Mouse (Mus musculus): Measurements from ENCODE around the gene Pom121.

Pom121 gene

DNA sequence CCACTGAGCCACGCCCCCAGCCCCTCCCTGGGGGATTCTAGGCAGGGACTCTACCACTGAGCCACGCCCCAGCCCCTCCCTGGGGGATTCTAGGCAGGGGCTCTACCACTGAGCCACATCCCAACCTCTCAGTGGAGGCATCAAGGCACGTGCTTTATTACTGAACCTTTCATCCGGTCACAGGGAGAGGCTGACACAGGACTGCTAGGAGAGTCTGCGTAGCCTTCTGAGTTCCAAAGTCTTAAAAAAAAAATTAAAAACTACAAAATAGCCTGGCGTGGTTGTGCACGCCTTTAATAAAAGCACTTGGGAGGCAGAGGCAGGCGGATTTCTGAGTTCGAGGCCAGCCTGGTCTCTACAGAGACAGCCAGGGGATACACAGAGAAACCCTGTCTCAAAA lies 25.1 kb downstream of the Pom121 start:
- DNase-seq (ENCODE audit: low read depth, low spot score) = peak; percentile 38

DNA sequence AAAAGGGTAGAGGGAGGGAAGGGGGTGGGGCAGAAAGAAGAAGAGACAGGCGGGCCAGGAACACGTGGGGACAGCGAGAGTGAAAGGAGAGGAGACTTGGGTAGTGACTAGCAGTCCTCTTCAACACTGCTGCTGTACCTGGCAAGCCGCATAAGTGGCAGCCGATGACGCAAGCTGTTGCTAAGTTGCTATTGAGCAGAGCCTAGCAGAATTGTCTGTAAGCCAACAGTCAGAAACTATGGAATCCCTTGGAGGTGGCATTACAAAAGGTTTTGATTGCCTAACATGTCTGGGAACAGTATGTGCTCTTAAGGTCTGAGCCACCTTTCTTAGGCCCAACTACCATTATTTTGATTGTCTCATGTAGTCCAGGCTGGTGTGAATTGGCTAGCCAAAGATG lies 26.0 kb downstream of the Pom121 start:
- DNase-seq (ENCODE audit: low read depth, low spot score) = no peak

DNA sequence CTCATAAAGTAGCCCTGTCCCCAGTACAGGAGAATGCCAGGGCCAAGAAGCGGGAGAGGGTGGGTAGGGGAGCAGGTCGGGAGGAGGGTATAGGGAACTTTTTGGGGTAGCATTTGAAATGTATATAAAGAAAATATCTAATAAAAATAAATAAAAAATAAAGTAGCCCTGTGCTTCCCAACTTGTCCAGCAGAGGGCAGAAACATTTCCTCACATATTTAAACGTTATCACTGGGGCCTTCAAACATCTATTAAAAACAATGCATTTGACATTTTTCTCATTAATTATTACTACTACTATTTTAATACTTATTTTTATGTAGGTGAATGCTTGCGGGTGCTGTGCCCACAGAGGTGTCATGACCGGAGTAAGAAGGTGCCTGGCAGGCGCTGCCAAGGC lies 26.5 kb downstream of the Pom121 start:
- peak; percentile 65 for DNase-seq (ENCODE audit: low read depth, low spot score)

DNA sequence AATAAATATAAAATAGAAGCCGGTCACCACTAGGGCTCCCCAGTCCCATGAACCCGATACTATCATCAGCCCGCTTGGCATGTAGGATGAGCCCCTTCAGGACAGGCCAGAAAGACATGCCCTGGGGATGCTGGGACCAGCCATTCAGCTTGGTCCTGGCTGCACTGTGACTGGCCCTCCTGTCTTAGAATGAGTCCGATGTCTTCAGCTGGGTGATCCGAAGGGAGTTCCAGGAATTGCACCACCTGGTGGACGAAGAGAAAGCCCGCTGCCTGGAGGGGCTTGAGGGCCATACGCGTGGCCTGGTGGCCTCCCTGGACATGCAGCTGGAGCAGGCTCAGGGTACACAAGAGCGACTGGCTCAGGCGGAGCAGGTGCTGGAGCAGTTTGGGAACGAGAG lies 30.8 kb downstream of the Pom121 start:
- DNase-seq (ENCODE audit: low read depth, low spot score) = peak; percentile 31

DNA sequence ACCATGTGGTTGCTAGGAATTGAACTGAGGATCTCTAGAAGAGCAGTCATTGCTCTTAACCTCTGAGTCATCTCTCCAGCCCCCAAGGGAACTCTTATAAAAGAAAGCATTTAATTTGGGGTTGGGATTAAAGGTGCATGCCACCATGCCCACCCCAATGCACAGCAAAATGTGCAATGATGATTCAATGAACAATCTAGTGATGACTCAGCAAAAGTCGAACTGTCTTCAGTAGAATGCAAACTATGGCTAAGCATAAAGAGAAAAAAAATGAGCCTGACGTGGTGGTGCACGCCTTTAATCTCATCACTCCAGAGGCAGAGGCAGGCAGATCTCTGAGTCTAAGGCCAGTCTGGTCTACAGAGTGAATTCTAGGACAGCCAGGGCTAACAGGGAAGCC lies 31.8 kb downstream of the Pom121 start:
- DNase-seq (ENCODE audit: low read depth, low spot score) = peak; percentile 28

DNA sequence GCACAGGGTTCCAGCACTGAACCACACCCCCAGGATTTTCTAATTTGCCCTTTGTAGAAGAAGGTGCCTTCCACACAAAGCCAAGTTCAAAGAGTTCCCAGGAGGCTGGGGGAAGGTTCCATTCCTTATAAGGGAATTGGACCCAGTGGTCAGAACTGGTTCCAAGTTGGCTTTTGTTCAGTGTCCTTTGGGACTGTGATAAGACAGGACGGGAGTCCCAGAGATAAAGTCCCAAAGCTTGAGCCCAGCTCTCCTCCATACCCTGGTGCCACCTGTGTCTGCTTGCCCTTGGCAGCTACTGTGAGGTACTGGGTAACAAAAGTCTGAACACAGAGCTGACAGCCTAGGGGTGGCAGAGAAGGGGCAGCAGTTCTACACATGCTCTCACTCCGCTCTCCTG lies 34.6 kb downstream of the Pom121 start:
- DNase-seq (ENCODE audit: low read depth, low spot score) = no peak

DNA sequence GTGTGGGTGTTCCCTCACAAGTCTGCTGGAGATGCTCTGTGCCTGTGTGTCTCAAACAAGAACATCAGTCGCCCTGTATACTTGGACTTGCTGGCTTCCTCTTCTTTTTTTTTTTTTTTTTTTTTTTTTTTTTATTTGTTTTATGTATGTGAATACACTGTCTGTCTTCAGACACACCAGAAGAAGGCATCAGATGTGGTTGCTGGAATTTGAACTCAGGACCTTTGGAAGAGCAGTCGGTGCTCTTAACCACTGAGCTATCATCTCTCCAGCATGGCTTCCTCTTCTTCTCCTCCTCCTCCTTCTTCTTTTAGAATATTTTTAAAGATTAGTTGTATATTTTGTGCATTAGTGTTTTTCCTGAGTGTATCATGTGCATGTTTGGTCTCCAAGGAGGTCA lies 36.8 kb downstream of the Pom121 start:
- DNase-seq (ENCODE audit: low read depth, low spot score) = peak; percentile 39

DNA sequence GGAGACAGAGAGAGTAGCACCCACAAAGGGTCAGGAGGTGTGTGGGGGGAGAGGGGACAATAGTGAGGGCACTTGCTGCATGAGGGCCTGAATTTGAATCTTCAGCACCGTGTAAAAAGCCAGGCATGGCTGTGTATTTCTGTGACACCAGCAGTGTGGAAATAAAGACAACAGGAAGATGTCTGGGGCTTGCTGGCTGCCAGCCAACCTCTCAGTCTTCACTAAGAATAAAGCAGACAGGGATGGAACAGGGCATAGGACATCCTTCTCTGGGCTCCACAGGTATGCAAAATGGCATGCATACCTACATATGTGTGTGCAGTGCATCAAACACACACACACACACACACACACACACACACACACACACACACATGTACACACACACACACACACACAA lies 38.3 kb downstream of the Pom121 start:
- DNase-seq (ENCODE audit: low read depth, low spot score) = no peak

DNA sequence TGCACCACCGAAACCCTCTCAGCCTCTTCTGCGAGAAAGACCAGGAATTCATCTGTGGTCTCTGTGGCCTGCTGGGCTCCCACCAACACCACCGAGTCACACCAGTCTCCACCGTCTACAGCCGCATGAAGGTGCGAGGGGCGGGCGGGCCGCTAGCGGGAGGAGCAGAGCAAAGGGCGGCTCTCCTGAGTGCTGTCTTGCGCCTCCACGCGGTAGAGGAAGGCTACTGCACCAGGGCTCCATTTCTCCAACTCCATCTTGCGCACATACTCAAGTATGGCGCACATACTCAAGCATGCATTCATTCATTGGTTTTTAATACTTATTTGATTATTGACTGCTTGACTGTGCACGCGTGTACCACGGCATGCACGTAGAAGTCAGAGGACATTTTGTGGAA lies 40.8 kb downstream of the Pom121 start:
- no peak for DNase-seq (ENCODE audit: low read depth, low spot score)

DNA sequence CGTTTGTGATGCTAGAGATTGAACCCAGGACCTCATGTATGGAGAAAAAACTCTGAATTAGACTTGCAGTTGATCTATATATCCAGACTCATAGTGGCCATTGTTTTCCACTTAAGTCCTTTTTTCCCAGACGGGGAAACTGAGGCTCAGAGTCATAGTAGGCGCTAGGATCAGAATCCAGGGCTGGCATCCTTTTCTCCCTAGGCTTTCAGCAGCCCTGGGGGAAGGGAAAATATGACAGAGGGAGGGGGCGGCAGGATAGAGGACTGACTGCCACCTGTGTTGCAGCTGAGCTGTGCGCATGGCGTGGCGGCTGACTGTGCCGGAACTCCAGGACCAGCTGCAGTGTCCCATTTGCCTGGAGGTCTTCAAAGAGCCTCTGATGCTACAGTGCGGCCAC lies 41.4 kb downstream of the Pom121 start, which contains the start of gene Trim50:
Gene Trim50, plus strand, starts transcription at position 301 of the 400 bp plus-strand sequence.
- DNase-seq (ENCODE audit: low read depth, low spot score) = no peak

DNA sequence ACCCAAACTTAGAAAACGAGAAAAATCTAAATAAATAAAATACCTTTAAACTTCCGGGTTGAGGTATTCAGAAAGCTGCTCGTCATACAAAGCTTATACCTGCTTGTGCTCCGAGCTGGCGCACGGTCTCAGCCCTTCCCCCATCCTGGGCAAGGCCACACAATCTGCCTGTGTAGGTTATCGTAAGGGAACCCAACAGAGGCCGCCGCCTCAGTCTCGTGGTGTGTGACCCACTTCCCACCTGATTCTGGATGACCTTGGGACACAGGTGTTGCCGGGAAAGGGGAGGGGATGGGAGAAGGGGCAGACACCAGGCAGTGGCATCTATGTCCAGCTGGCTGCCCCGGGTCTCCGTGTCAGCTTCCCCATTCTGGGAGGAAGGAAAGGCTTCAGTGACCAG lies 42.7 kb downstream of the Pom121 start:
- DNase-seq (ENCODE audit: low read depth, low spot score) = no peak

DNA sequence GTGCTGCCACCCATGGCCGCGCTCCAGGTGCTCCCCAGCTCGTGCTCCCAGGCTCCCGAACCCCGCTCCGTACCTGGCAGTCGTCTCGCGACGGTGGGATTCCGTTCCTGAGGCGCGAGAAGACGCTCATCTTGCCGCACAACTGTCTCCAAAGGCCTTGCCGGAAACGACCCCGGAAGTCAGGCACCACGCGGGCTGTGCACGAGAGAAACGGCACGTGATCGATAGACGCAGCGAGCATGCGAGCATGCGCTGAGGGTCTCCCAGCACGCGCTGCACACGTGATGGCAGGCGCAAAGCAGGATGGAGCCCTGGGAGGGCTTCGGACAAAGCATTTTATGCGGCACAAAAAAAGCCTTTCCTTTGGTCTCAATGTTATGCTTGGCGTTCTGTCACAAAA lies 44.5 kb downstream of the Pom121 start, which contains the start of gene Fkbp6:
Gene Fkbp6, minus strand, starts transcription at position 183 of the 400 bp plus-strand sequence.
- DNase-seq (ENCODE audit: low read depth, low spot score) = no peak

DNA sequence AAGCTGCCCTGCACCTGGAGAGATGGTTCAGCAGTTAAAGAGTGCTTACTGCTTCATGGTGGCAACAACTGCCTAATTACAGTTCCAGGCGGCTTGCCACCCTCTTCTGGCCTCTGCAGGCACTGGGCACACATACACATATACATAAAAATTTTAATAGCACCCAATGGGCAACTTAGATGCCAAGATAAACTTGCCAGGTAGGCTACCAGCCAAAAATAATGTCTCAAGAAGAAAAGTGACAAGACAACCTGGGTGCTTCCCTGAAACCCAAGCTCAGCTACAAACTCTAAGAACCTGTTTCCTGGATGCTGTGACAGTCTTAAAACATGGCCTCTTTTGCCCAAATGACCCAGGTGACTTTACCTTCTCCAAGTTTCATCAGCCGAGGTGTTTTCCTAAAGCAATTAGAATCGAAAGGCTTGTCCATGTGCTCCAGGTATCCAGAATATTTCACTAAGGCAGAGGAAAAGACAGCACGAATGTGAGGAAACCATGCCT lies 46.8 kb downstream of the Pom121 start:
- DNase-seq (ENCODE audit: low read depth, low spot score) = no peak

DNA sequence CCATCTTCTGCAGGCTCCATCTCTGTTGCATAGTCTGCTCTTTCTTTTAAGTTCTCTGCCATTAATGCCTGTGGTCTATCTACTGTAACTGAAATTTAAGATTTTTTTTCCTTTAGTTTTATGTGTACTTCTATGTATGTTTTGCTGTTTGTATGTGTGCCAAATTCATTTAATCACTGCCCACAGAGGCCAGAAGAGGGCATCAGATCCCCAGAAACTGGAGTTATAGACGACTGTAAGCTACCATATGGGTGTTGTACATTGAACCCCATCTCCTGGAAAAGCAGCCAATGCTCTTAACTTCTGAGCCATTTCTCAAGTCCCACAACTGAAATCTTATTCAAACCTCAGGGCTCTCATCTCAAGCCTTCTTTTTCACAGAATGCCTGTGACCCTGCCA lies 47.9 kb downstream of the Pom121 start:
- DNase-seq (ENCODE audit: low read depth, low spot score) = peak; percentile 34

DNA sequence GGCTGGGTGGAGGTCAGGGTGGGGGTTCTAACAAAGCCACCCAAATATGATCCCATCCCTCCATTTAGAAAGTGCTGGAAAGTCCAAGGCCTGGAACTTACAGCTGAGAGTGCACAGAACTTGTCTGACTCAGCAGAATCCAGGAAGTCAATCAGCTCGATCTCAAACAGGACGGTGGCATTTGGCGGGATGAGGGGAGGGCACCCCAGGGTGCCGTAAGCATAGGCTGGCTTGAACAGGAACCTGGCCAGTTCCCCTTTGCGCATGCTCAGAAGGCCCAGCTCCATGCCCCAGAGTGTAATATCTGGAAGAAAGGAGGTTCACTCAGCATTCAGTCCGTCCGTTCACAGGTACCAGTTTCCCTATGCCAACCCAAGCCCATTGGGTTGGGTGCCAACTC lies 48.4 kb downstream of the Pom121 start:
- no peak for DNase-seq (ENCODE audit: low read depth, low spot score)

DNA sequence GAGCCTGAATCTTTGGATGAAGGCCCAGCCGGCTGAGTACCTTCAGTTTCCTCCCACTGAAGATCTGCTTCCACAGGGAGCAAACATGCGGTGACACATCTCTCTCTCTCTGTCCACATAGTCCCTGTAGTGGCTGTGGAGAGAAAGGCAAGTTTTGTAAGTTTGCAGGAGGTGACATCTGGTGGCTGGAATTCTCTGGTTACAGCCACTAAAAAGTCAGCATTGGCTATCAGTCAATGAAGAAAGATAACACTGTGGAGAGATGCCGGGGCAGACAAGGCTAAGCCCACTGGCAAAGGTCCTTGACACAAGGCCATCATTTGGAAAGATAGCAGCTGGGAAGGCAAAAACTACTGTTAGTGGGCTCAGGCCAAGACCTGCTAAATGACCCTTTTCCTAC lies 56.8 kb downstream of the Pom121 start:
- DNase-seq (ENCODE audit: low read depth, low spot score) = peak; percentile 16

DNA sequence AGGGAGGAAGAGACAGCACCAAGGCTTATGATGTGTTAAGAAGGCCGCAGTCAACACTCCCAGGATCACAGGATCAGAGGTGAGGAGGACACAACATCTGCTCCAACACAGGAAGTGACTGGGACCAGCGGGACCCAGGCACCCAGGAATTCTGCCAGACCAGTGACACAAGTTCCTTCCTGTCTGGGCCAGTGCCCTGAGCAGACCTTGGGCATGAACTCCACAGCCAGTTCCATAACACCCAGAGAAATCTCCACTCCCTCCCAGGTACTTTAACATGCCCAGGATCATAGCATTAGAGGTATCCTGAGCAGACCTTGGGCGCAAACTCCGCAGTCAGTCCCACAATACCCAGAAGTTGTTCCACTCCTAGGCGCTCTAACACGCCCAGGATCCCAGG lies 63.2 kb downstream of the Pom121 start:
- DNase-seq (ENCODE audit: low read depth, low spot score) = no peak

DNA sequence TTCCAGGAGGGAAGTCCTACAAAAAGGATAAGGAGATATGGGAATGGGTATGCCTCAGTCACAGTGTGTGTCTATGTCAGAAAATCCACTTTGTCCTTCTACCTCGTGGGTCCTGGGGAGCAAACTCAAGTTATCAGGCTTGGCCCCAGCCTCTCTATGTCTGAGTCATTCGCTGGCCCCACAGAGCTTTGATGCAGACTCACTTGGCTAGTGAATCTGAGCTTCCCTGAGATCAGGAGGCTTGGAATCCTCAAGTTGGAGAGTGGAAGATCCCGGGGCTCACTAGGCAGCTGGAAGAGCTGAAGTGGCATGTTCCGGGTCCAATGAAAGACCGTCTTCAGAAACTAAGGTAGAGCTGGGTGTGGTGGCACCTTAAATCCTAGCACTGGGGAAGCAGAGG lies 64.1 kb downstream of the Pom121 start:
- no peak for DNase-seq (ENCODE audit: low read depth, low spot score)

DNA sequence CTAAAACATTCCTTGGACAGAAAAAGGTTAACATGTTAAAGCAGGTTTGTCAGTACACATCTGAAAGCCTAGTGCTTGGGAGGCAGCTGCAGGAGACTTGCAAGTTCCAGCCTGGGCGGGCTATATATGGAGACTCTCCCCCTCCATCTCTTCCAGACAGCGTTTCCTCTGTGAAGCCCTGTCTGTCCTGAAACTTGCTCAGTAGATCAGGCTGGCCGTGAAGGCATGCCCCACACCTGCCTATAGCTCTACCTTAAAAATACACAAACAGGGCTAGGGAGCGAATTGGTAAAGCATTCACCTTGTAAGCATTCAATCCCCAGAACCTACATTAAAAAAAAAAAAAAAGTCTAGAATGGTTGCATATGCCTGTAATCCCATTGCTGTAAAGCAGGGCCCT lies 64.9 kb downstream of the Pom121 start:
- DNase-seq (ENCODE audit: low read depth, low spot score) = no peak

Measured in 3T3-L1 (cell line).